In genomic region chr11:73176186-73176585, GRCm38 (mm10) we compare ENCODE assay signal across 8 mouse cellular contexts. TPM values are rescaled to one million over a fixed set of nuclear protein-coding genes. Genes with fewer than 3 reads are reported as not detected.
DNase-seq lines count a peak whose midpoint lies in the region; ATAC-seq and TF ChIP-seq lines count a peak whose summit lies in the region.

No protein-coding gene starts in this region.

- no peaks in the 10 kb centered on the region for H3K9me3 ChIP-seq in hindbrain, postnatal 0 days (ENCODE audit: low read length)
- H3K9me3 ChIP-seq in neural tube, embryonic 12.5 days, result no peaks in the 10 kb centered on the region

- H3K79me2 ChIP-seq in liver, adult 2 months (ENCODE audit: control insufficient read depth, insufficient read depth, low read length), result peaks cover 8% of the 10 kb centered on the region

- peak overlapping the region; percentile 95 for H3K4me3 ChIP-seq in liver, adult 2 months (ENCODE audit: insufficient read depth, low read depth, low read length)
- peak overlapping the region; percentile 72 for H3K4me3 ChIP-seq in hindbrain, postnatal 0 days (ENCODE audit: low read length)
- peak overlapping the region; percentile 93 for H3K4me3 ChIP-seq in neural tube, embryonic 12.5 days

- WGBS in liver, adult 2 months, result under 1% methylated on average over 15 of the region's 15 CpGs
- under 1% methylated on average over 15 of the region's 15 CpGs for WGBS in hindbrain, postnatal 0 days
- under 1% methylated on average over 15 of the region's 15 CpGs for WGBS in neural tube, embryonic 12.5 days

- TF ChIP-seq POLR2A in liver, adult 2 months (IDR thresholded peaks at IDR 0.05; ENCODE audit: extremely low read depth, insufficient read depth, low read length), result no peak

- TF ChIP-seq CTCF in liver, adult 2 months (IDR thresholded peaks at IDR 0.05; ENCODE audit: low read depth, low read length), result no peak
- TF ChIP-seq CTCF in hindbrain, postnatal 0 days (IDR thresholded peaks at IDR 0.05; ENCODE audit: low read depth), result no peak

- peak overlapping the region; percentile 80 for H3K4me2 ChIP-seq in hindbrain, postnatal 0 days (ENCODE audit: low read depth, low read length)
- peak overlapping the region; percentile 73 for H3K4me2 ChIP-seq in neural tube, embryonic 12.5 days (replicated peaks)

- no peak for ATAC-seq in hindbrain, postnatal 0 days
- ATAC-seq in neural tube, embryonic 12.5 days (ENCODE audit: low FRiP score, low read depth), result no peak

- no peaks in the 10 kb centered on the region for H3K27me3 ChIP-seq in liver, adult 2 months (ENCODE audit: control insufficient read depth, insufficient read depth, low read length)
- H3K27me3 ChIP-seq in hindbrain, postnatal 0 days (ENCODE audit: insufficient read depth, low read length), result no peaks in the 10 kb centered on the region
- H3K27me3 ChIP-seq in neural tube, embryonic 12.5 days (replicated peaks), result no peaks in the 10 kb centered on the region

- peaks cover 1% of the 10 kb centered on the region; the same call in 1 of the 2 replicates for H3K36me3 ChIP-seq in liver, adult 2 months (ENCODE audit: control insufficient read depth, insufficient read depth, low read length)
- H3K36me3 ChIP-seq in hindbrain, postnatal 0 days (ENCODE audit: insufficient read depth, low read length), result no peaks in the 10 kb centered on the region
- H3K36me3 ChIP-seq in neural tube, embryonic 12.5 days, result peaks cover 18% of the 10 kb centered on the region

- peaks cover 13% of the 10 kb centered on the region for H3K4me1 ChIP-seq in liver, adult 2 months (ENCODE audit: control insufficient read depth, insufficient read depth, low read length)
- H3K4me1 ChIP-seq in hindbrain, postnatal 0 days (ENCODE audit: insufficient read depth, low read length), result peaks cover 16% of the 10 kb centered on the region
- H3K4me1 ChIP-seq in neural tube, embryonic 12.5 days, result peaks cover 25% of the 10 kb centered on the region

- H3K27ac ChIP-seq in liver, adult 2 months (replicated peaks; ENCODE audit: insufficient read depth, low read depth, low read length), result peak overlapping the region; percentile 95
- H3K27ac ChIP-seq in hindbrain, postnatal 0 days, result peak overlapping the region; percentile 87
- H3K27ac ChIP-seq in neural tube, embryonic 12.5 days, result peak overlapping the region; percentile 57; the same call in 1 of the 2 replicates

- H3K9ac ChIP-seq in liver, adult 2 months (ENCODE audit: low read depth, low read length), result peak overlapping the region; percentile 97
- peak overlapping the region; percentile 73 for H3K9ac ChIP-seq in hindbrain, postnatal 0 days (replicated peaks; ENCODE audit: low read length)
- peak overlapping the region; percentile 86 for H3K9ac ChIP-seq in neural tube, embryonic 12.5 days

- peak; percentile 69 for DNase-seq in liver, adult 2 months (ENCODE audit: extremely low read depth, low read depth, low spot score)
- no peak for DNase-seq in liver
- peak; percentile 13 for DNase-seq in c-Kit-positive CD71-positive TER-119-negative erythroid progenitor cells, embryonic 14.5 days (ENCODE audit: low read depth)
- no peak for DNase-seq in hindbrain, postnatal 0 days (ENCODE audit: low spot score)
- DNase-seq in thymus, postnatal 0 days (ENCODE audit: low spot score), result no peak
- no peak for DNase-seq in gastrocnemius, postnatal 4 days (ENCODE audit: low spot score in 2 of 2)
- no peak for DNase-seq in right cerebral cortex, postnatal 14 days

RNA-seq across cellular contexts. Expression of gene Emc6, which starts 0.7 kb away (rescaled TPM):
- 80.9 and 90.9 TPM in 2 replicates for total RNA-seq in liver, adult 2 months (2014; rRNA removed)
- polyA plus RNA-seq in liver, adult 2 months (2012; rRNA removed), result 63.8 and 74.6 TPM in 2 replicates
- 113 and 156 TPM in 2 replicates for total RNA-seq in hindbrain, postnatal 0 days (2014; rRNA removed)
- polyA plus RNA-seq in hindbrain, postnatal 0 days (2015; fragmentation: Nextera tagmentation; extraction: Ambion mirVana), result 188 and 191 TPM in 2 replicates
- polyA plus RNA-seq in neural tube, embryonic 12.5 days (2016; fragmentation: Nextera tagmentation; extraction: Ambion mirVana), result 122 and 129 TPM in 2 replicates
- polyA plus RNA-seq in thymus, postnatal 0 days (2015; fragmentation: Nextera tagmentation; extraction: Ambion mirVana), result 156 and 166 TPM in 2 replicates
- total RNA-seq in gastrocnemius, postnatal 4 days (2021), result 10 to 100 TPM; 60.1 to 67.3 TPM

RNA-seq across cellular contexts. Expression of gene Tax1bp3, which starts 0.7 kb away (rescaled TPM):
- 11.5 and 13.2 TPM in 2 replicates for total RNA-seq in liver, adult 2 months (2014; rRNA removed)
- polyA plus RNA-seq in liver, adult 2 months (2012; rRNA removed), result 16.6 and 19.4 TPM in 2 replicates
- total RNA-seq in hindbrain, postnatal 0 days (2014; rRNA removed), result 34.7 and 46.4 TPM in 2 replicates
- 95.7 and 97.7 TPM in 2 replicates for polyA plus RNA-seq in hindbrain, postnatal 0 days (2015; fragmentation: Nextera tagmentation; extraction: Ambion mirVana)
- 198 and 205 TPM in 2 replicates for polyA plus RNA-seq in neural tube, embryonic 12.5 days (2016; fragmentation: Nextera tagmentation; extraction: Ambion mirVana)
- 116 and 119 TPM in 2 replicates for polyA plus RNA-seq in thymus, postnatal 0 days (2015; fragmentation: Nextera tagmentation; extraction: Ambion mirVana)
- 10 to 100 TPM; 52.8 to 57.5 TPM for total RNA-seq in gastrocnemius, postnatal 4 days (2021)

RNA-seq across cellular contexts. Expression of gene P2rx5, which starts 16.0 kb away (rescaled TPM):
- 0.09 TPM in 1 of 2 replicates, not detected in the other for total RNA-seq in liver, adult 2 months (2014; rRNA removed)
- 0.06 TPM in 1 of 2 replicates, not detected in the other for polyA plus RNA-seq in liver, adult 2 months (2012; rRNA removed)
- total RNA-seq in hindbrain, postnatal 0 days (2014; rRNA removed), result 1.2 and 3.5 TPM in 2 replicates
- polyA plus RNA-seq in hindbrain, postnatal 0 days (2015; fragmentation: Nextera tagmentation; extraction: Ambion mirVana), result 0.48 and 0.97 TPM in 2 replicates
- 0.22 and 0.30 TPM in 2 replicates for polyA plus RNA-seq in neural tube, embryonic 12.5 days (2016; fragmentation: Nextera tagmentation; extraction: Ambion mirVana)
- 0.33 and 0.51 TPM in 2 replicates for polyA plus RNA-seq in thymus, postnatal 0 days (2015; fragmentation: Nextera tagmentation; extraction: Ambion mirVana)
- 1 to 10 TPM; 6.2 to 7.1 TPM for total RNA-seq in gastrocnemius, postnatal 4 days (2021)

RNA-seq across cellular contexts. Expression of gene Ctns, which starts 22.7 kb away (rescaled TPM):
- total RNA-seq in liver, adult 2 months (2014; rRNA removed), result 11.5 and 15.6 TPM in 2 replicates
- 13.1 and 16.6 TPM in 2 replicates for polyA plus RNA-seq in liver, adult 2 months (2012; rRNA removed)
- 20.2 and 20.9 TPM in 2 replicates for total RNA-seq in hindbrain, postnatal 0 days (2014; rRNA removed)
- 13.0 and 14.0 TPM in 2 replicates for polyA plus RNA-seq in hindbrain, postnatal 0 days (2015; fragmentation: Nextera tagmentation; extraction: Ambion mirVana)
- 21.5 and 26.1 TPM in 2 replicates for polyA plus RNA-seq in neural tube, embryonic 12.5 days (2016; fragmentation: Nextera tagmentation; extraction: Ambion mirVana)
- 13.2 and 13.9 TPM in 2 replicates for polyA plus RNA-seq in thymus, postnatal 0 days (2015; fragmentation: Nextera tagmentation; extraction: Ambion mirVana)
- total RNA-seq in gastrocnemius, postnatal 4 days (2021), result 10 to 100 TPM; 13.8 to 14.0 TPM

RNA-seq across cellular contexts. Expression of gene Shpk, which starts 23.1 kb away (rescaled TPM):
- total RNA-seq in liver, adult 2 months (2014; rRNA removed), result 38.3 and 38.6 TPM in 2 replicates
- 43.5 and 44.5 TPM in 2 replicates for polyA plus RNA-seq in liver, adult 2 months (2012; rRNA removed)
- total RNA-seq in hindbrain, postnatal 0 days (2014; rRNA removed), result 2.2 and 3.4 TPM in 2 replicates
- 2.2 and 2.8 TPM in 2 replicates for polyA plus RNA-seq in hindbrain, postnatal 0 days (2015; fragmentation: Nextera tagmentation; extraction: Ambion mirVana)
- polyA plus RNA-seq in neural tube, embryonic 12.5 days (2016; fragmentation: Nextera tagmentation; extraction: Ambion mirVana), result 1.9 and 2.3 TPM in 2 replicates
- polyA plus RNA-seq in thymus, postnatal 0 days (2015; fragmentation: Nextera tagmentation; extraction: Ambion mirVana), result 2.2 and 2.8 TPM in 2 replicates
- 1 to 10 TPM; 1.7 to 2.1 TPM for total RNA-seq in gastrocnemius, postnatal 4 days (2021)

Comparison
In these comparisons a context has a peak if more than half of its experiments do, and no peak if none do; other contexts are left out.
1. DNase-seq: peak in liver, adult 2 months (single experiment) and c-Kit-positive CD71-positive TER-119-negative erythroid progenitor cells, embryonic 14.5 days (single experiment); none in liver (single experiment), hindbrain, postnatal 0 days (single experiment), thymus, postnatal 0 days (single experiment), gastrocnemius, postnatal 4 days (0 of 2) and right cerebral cortex, postnatal 14 days (single experiment).
2. Peak in every context shown above with its lines, with median percentiles within 50 percentile points of each other: H3K27ac ChIP-seq, H3K4me3 ChIP-seq and H3K9ac ChIP-seq.